Comparison of ENCODE assay signal across 12 mouse cellular contexts in the genomic region with DNA sequence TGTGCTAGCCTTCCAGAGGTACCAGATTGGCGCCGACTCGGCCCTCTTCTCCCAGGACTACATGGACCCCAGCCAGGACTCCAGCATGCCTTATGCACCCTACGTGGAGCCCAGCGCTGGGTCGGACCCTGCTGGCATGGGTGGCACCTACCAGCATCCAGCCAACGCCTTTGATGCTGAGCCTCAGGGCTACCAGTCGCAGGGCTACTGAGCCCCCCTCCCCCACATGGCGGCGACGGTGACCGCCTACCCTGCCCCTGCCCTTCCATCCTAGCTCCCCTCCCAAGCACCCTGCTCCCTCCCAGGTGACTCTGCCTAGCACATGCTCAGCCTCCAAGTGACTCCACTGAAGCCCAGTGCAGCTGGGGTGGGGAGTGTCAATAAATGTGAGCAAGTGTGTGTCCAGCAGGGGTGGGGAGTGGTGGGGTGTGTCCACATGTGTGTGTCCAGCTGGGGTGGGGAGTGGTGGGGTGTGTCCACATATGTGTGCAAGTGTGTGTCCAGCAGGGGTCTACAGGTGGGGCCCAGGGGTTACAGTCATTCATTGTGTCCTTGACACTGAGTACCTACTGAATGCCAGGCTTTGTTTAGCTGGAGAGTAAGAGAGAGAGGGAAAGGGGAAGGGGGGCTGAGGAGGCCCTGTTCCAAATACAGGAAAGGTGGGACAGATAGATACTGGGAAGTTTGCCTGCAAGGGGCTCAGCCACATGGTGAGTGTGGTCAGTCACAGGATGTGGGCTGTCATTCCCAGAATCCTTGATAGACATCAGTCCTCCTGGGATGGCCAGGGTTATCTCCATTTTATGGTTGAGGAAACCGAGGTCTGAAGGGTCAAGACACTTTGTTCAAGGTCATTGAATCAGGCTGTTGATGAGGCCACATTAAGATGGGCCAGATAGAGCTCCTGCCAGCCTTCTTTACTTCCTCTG. TPM values are rescaled to one million over a fixed set of nuclear protein-coding genes. Genes with fewer than 3 reads are reported as not detected.
DNase-seq lines count a peak whose midpoint lies in the region; ATAC-seq and TF ChIP-seq lines count a peak whose summit lies in the region.
"Had no signal": no experiment of that assay in that cellular context is flagged by ENCODE, and none has a peak within 500 bp of the region (broad histone marks: within the 10 kb centered on the region; RNA-seq: fewer than 3 reads in every experiment).

No protein-coding gene starts in this region.

- no peak for ATAC-seq in forebrain, postnatal 0 days
- ATAC-seq in lung, embryonic 14.5 days (ENCODE audit: insufficient read depth): 0 out of 2 replicates have a peak, but pooled peaks have one; percentile 28
- no peak for ATAC-seq in liver, embryonic 15.5 days (ENCODE audit: insufficient read depth)

- H3K4me1 ChIP-seq in forebrain, embryonic 10.5 days: peaks cover 18% of the 10 kb centered on the region
- no peaks in the 10 kb centered on the region for H3K4me1 ChIP-seq in forebrain, postnatal 0 days (ENCODE audit: insufficient read depth)
- H3K4me1 ChIP-seq in lung, embryonic 14.5 days (ENCODE audit: insufficient read depth): no peaks in the 10 kb centered on the region
- no peaks in the 10 kb centered on the region for H3K4me1 ChIP-seq in lung, adult 2 months (ENCODE audit: control insufficient read depth, insufficient read depth, low read length)
- peaks cover 31% of the 10 kb centered on the region for H3K4me1 ChIP-seq in liver, embryonic 15.5 days (replicated peaks)
- H3K4me1 ChIP-seq: forebrain, embryonic 12.5 days had no signal

- TF ChIP-seq POLR2A in lung, adult 2 months (IDR thresholded peaks at IDR 0.05; ENCODE audit: borderline replicate concordance, extremely low read depth, low read depth, low read length): no peak

- H3K9ac ChIP-seq in forebrain, postnatal 0 days: no peak overlapping the region
- no peak overlapping the region for H3K9ac ChIP-seq in lung, embryonic 14.5 days
- no peak overlapping the region for H3K9ac ChIP-seq in liver, embryonic 15.5 days
- H3K9ac ChIP-seq: forebrain, embryonic 12.5 days had no signal

- peaks cover 5% of the 10 kb centered on the region; the same call in 1 of the 2 replicates for H3K36me3 ChIP-seq in forebrain, embryonic 10.5 days (replicated peaks)
- peaks cover 42% of the 10 kb centered on the region for H3K36me3 ChIP-seq in forebrain, postnatal 0 days (ENCODE audit: insufficient read depth)
- no peaks in the 10 kb centered on the region for H3K36me3 ChIP-seq in lung, embryonic 14.5 days (ENCODE audit: insufficient read depth)
- H3K36me3 ChIP-seq in liver, embryonic 15.5 days (replicated peaks): no peaks in the 10 kb centered on the region
- H3K36me3 ChIP-seq: forebrain, embryonic 12.5 days had no signal

- peaks cover 4% of the 10 kb centered on the region; the same call in 1 of the 2 replicates for H3K9me3 ChIP-seq in forebrain, embryonic 10.5 days
- H3K9me3 ChIP-seq in forebrain, postnatal 0 days (ENCODE audit: low read length): no peaks in the 10 kb centered on the region
- H3K9me3 ChIP-seq in lung, embryonic 14.5 days (ENCODE audit: low read depth, low read length): no peaks in the 10 kb centered on the region
- H3K9me3 ChIP-seq in liver, embryonic 15.5 days (replicated peaks): no peaks in the 10 kb centered on the region

- H3K4me2 ChIP-seq in forebrain, postnatal 0 days (ENCODE audit: low read depth): no peak overlapping the region
- peak overlapping the region; percentile 29 for H3K4me2 ChIP-seq in lung, embryonic 14.5 days
- peak overlapping the region; percentile 32 for H3K4me2 ChIP-seq in liver, embryonic 15.5 days
- H3K4me2 ChIP-seq: forebrain, embryonic 12.5 days had no signal

- peak overlapping the region; percentile 56 for H3K27ac ChIP-seq in forebrain, embryonic 10.5 days
- no peak overlapping the region for H3K27ac ChIP-seq in forebrain, postnatal 0 days (ENCODE audit: low read depth, low read length)
- no peak overlapping the region for H3K27ac ChIP-seq in lung, embryonic 14.5 days (ENCODE audit: low read depth)
- no peak overlapping the region for H3K27ac ChIP-seq in liver, embryonic 15.5 days (replicated peaks)
- H3K27ac ChIP-seq: forebrain, embryonic 12.5 days; heart, adult 2 months; kidney, postnatal 0 days had no signal

- WGBS in forebrain, embryonic 10.5 days: 70% methylated on average over 13 of the region's 13 CpGs
- WGBS in forebrain, postnatal 0 days: 76% methylated on average over 13 of the region's 13 CpGs
- 59% methylated on average over 13 of the region's 13 CpGs for WGBS in lung, embryonic 14.5 days
- 71% methylated on average over 13 of the region's 13 CpGs for WGBS in lung, adult 2 months
- WGBS in liver, embryonic 15.5 days (ENCODE audit: insufficient replicate concordance): 59% methylated on average over 13 of the region's 13 CpGs

- no peaks in the 10 kb centered on the region for H3K27me3 ChIP-seq in forebrain, embryonic 10.5 days (ENCODE audit: poor library complexity, severe bottlenecking)
- H3K27me3 ChIP-seq in forebrain, postnatal 0 days (ENCODE audit: insufficient read depth, low read length): no peaks in the 10 kb centered on the region
- H3K27me3 ChIP-seq in lung, embryonic 14.5 days (ENCODE audit: insufficient read depth, low read length): no peaks in the 10 kb centered on the region
- no peaks in the 10 kb centered on the region for H3K27me3 ChIP-seq in liver, embryonic 15.5 days
- H3K27me3 ChIP-seq: forebrain, embryonic 12.5 days had no signal

- no peak for DNase-seq in forebrain, embryonic 10.5 days (ENCODE audit: extremely low spot score, low spot score)
- no peak for DNase-seq in forebrain, postnatal 0 days
- DNase-seq in lung, embryonic 14.5 days: no peak
- no peak for DNase-seq in lung, adult 2 months
- DNase-seq in R1 (ENCODE audit: low read depth, low spot score): peak; percentile 41
- DNase-seq in layer of hippocampus, postnatal 10 days (ENCODE audit: low spot score in 2 of 2): no peak
- no peak for DNase-seq in right cerebral cortex, postnatal 36 days (ENCODE audit: low spot score in 2 of 2)
- DNase-seq: heart, adult 2 months; spleen, adult 18-20 months had no signal

- peak overlapping the region; percentile 23 for H3K4me3 ChIP-seq in forebrain, embryonic 10.5 days
- no peak overlapping the region for H3K4me3 ChIP-seq in forebrain, postnatal 0 days (ENCODE audit: low read depth, low read length)
- H3K4me3 ChIP-seq in lung, embryonic 14.5 days (ENCODE audit: low read depth, low read length): no peak overlapping the region
- no peak overlapping the region for H3K4me3 ChIP-seq in lung, adult 2 months (replicated peaks; ENCODE audit: extremely low read depth, low read depth, low read length)
- H3K4me3 ChIP-seq in liver, embryonic 15.5 days (replicated peaks): no peak overlapping the region
- H3K4me3 ChIP-seq: heart, adult 2 months had no signal

- TF ChIP-seq CTCF in forebrain, postnatal 0 days (IDR thresholded peaks at IDR 0.05; ENCODE audit: low read depth): no peak
- no peak for TF ChIP-seq CTCF in lung, embryonic 14.5 days (IDR thresholded peaks at IDR 0.05; ENCODE audit: low read depth)
- no peak for TF ChIP-seq CTCF in lung, adult 2 months (IDR thresholded peaks at IDR 0.05; ENCODE audit: insufficient read depth, low read length)

RNA-seq across cellular contexts. Expression of a gene that starts 16.8 kb away (rescaled TPM):
- polyA plus RNA-seq in forebrain, embryonic 10.5 days (2016; fragmentation: Nextera tagmentation; extraction: Ambion mirVana): 40.8 and 42.8 TPM in 2 replicates
- total RNA-seq in forebrain, postnatal 0 days (2014; rRNA removed): 48.8 and 52.1 TPM in 2 replicates
- polyA plus RNA-seq in forebrain, postnatal 0 days (2015; fragmentation: Nextera tagmentation; extraction: Ambion mirVana): 21.6 and 25.7 TPM in 2 replicates
- polyA plus RNA-seq in lung, embryonic 14.5 days (2014; fragmentation: Nextera tagmentation; extraction: Ambion mirVana): 32.5 and 34.2 TPM in 2 replicates
- polyA plus RNA-seq in lung, adult 2 months (2012; rRNA removed): 19.1 and 23.5 TPM in 2 replicates
- 11.0 and 12.7 TPM in 2 replicates for polyA plus RNA-seq in liver, embryonic 15.5 days (2015; fragmentation: Nextera tagmentation; extraction: Ambion mirVana)
- total RNA-seq in layer of hippocampus, postnatal 10 days (2021): 10 to 100 TPM; 28.2 to 35.0 TPM

RNA-seq across cellular contexts. Expression of a gene that starts 24.5 kb away (rescaled TPM):
- polyA plus RNA-seq in forebrain, embryonic 10.5 days (2016; fragmentation: Nextera tagmentation; extraction: Ambion mirVana): 1,023 and 1,061 TPM in 2 replicates
- 804 and 1,069 TPM in 2 replicates for total RNA-seq in forebrain, postnatal 0 days (2014; rRNA removed)
- polyA plus RNA-seq in forebrain, postnatal 0 days (2015; fragmentation: Nextera tagmentation; extraction: Ambion mirVana): 578 and 651 TPM in 2 replicates
- 1,315 and 1,365 TPM in 2 replicates for polyA plus RNA-seq in lung, embryonic 14.5 days (2014; fragmentation: Nextera tagmentation; extraction: Ambion mirVana)
- 369 and 428 TPM in 2 replicates for polyA plus RNA-seq in lung, adult 2 months (2012; rRNA removed)
- 539 and 552 TPM in 2 replicates for polyA plus RNA-seq in liver, embryonic 15.5 days (2015; fragmentation: Nextera tagmentation; extraction: Ambion mirVana)
- 100 to 1,000 TPM; 535 to 605 TPM for total RNA-seq in layer of hippocampus, postnatal 10 days (2021)

RNA-seq across cellular contexts. Expression of a gene that starts 25.0 kb away (rescaled TPM):
- polyA plus RNA-seq in forebrain, embryonic 10.5 days (2016; fragmentation: Nextera tagmentation; extraction: Ambion mirVana): 10.5 and 11.2 TPM in 2 replicates
- total RNA-seq in forebrain, postnatal 0 days (2014; rRNA removed): 113 and 127 TPM in 2 replicates
- polyA plus RNA-seq in forebrain, postnatal 0 days (2015; fragmentation: Nextera tagmentation; extraction: Ambion mirVana): 58.6 and 69.0 TPM in 2 replicates
- polyA plus RNA-seq in lung, embryonic 14.5 days (2014; fragmentation: Nextera tagmentation; extraction: Ambion mirVana): 14.7 and 14.9 TPM in 2 replicates
- 44.1 and 50.9 TPM in 2 replicates for polyA plus RNA-seq in lung, adult 2 months (2012; rRNA removed)
- 12.7 and 13.0 TPM in 2 replicates for polyA plus RNA-seq in liver, embryonic 15.5 days (2015; fragmentation: Nextera tagmentation; extraction: Ambion mirVana)
- total RNA-seq in layer of hippocampus, postnatal 10 days (2021): 100 to 1,000 TPM; 362 to 374 TPM

RNA-seq across cellular contexts. Expression of a gene that starts 57.4 kb away (rescaled TPM):
- 5.1 and 5.9 TPM in 2 replicates for polyA plus RNA-seq in forebrain, embryonic 10.5 days (2016; fragmentation: Nextera tagmentation; extraction: Ambion mirVana)
- total RNA-seq in forebrain, postnatal 0 days (2014; rRNA removed): 62.8 and 65.6 TPM in 2 replicates
- polyA plus RNA-seq in forebrain, postnatal 0 days (2015; fragmentation: Nextera tagmentation; extraction: Ambion mirVana): 7.5 and 9.9 TPM in 2 replicates
- polyA plus RNA-seq in lung, embryonic 14.5 days (2014; fragmentation: Nextera tagmentation; extraction: Ambion mirVana): 6.1 and 7.7 TPM in 2 replicates
- polyA plus RNA-seq in lung, adult 2 months (2012; rRNA removed): 21.5 and 23.9 TPM in 2 replicates
- polyA plus RNA-seq in liver, embryonic 15.5 days (2015; fragmentation: Nextera tagmentation; extraction: Ambion mirVana): 0.54 and 0.55 TPM in 2 replicates
- 10 to 100 TPM; 85.8 to 89.8 TPM for total RNA-seq in layer of hippocampus, postnatal 10 days (2021)
